Mouse (Mus musculus) left cerebral cortex, adult 2 months (tissue): ENCODE data around the gene P2ry4. TPM values are rescaled to one million over a fixed set of nuclear protein-coding genes. Genes with fewer than 3 reads are reported as not detected.

Experiments used
- DNase-seq, 2 experiments: peaks; one replicate each; pipeline ENCODE4 v3.0.0; 2021 to 2022; ENCODE audit warnings: low spot score in 2 of 2, mixed read lengths in 1 of 2; ENCODE audit errors: extremely low spot score in 1 of 2
- H3K27ac ChIP-seq: fragments of 200-600 bp; 2 replicates; pipeline ENCODE4 v1.8.1; 2022
- H3K4me3 ChIP-seq: fragments of 200-600 bp; 2 replicates; pipeline ENCODE4 v1.8.1; 2022
- CTCF ChIP-seq: fragments of 200-600 bp; IDR thresholded peaks from 2 replicates; pipeline ENCODE4 v1.8.1; 2022; ENCODE audit warnings: antibody characterized with exemption, mild to moderate bottlenecking, moderate library complexity
- intact Hi-C: fragments of 180-260 bp; cut with DNase I; formaldehyde crosslinking; loops from one replicate; pipeline ENCODE4 v1.15.1; 2025
- total RNA-seq, 2 experiments: library from RNA; stranded (reverse); gene quantifications; 2 replicates each; pipeline ENCODE4 v1.2.3; 2021

P2ry4 gene
- total RNA-seq, 2 experiments from 2014 or later: not detected

- no peak within 1 kb of the TSS for H3K27ac ChIP-seq
- no peak within 1 kb of the TSS for H3K4me3 ChIP-seq
- no peak for DNase-seq
- TF ChIP-seq CTCF: no peak
- intact Hi-C loops: no loop called here
Measured at GRCm38 (mm10) chrX:100571951-100572350, 22.7 kb downstream of the P2ry4 start, which contains the start of gene Awat1. Awat1 (plus strand) TSS chrX:100572251.

GRCm38 (mm10) chrX:100565696-100566095 is 29.0 kb downstream of the P2ry4 start:
- H3K4me3 ChIP-seq: no peak overlapping the region
- TF ChIP-seq CTCF: no peak
- no peak overlapping the region for H3K27ac ChIP-seq
- intact Hi-C loops: no loop called here
- DNase-seq: no peak

GRCm38 (mm10) chrX:100556026-100556425 is 38.6 kb downstream of the P2ry4 start:
- DNase-seq: no peak
- intact Hi-C loops: no loop called here
- H3K4me3 ChIP-seq: no peak overlapping the region
- H3K27ac ChIP-seq: no peak overlapping the region
- TF ChIP-seq CTCF: no peak

Other genes starting within 250 kb of the P2ry4 start
- not detected for gene Otud6a, start 165.9 kb downstream of the P2ry4 start, total RNA-seq
- gene Awat2, start 152.2 kb downstream of the P2ry4 start, total RNA-seq: not detected
- gene Igbp1, start 100.6 kb downstream of the P2ry4 start, total RNA-seq: 10 to 100 TPM; 37.9 to 43.1 TPM
- 1 to 10 TPM in 1 of 2 experiments, under 1 TPM in 1; 0.35 to 1.1 TPM for gene Dgat2l6, start 70.0 kb downstream of the P2ry4 start, total RNA-seq
- gene Awat1, start 22.6 kb downstream of the P2ry4 start, total RNA-seq: not detected
- 1 to 10 TPM in 1 of 2 experiments, under 1 TPM in 1; 0.75 to 3.1 TPM for gene Arr3, start 10.6 kb upstream of the P2ry4 start, total RNA-seq
- gene Kif4, start 30.9 kb upstream of the P2ry4 start, total RNA-seq: 1 to 10 TPM in 1 of 2 experiments, under 1 TPM in 1; 0.91 to 1.1 TPM
- gene Pdzd11, start 31.7 kb upstream of the P2ry4 start, total RNA-seq: 10 to 100 TPM; 35.8 to 43.8 TPM
- gene Gdpd2, start 135.0 kb upstream of the P2ry4 start, total RNA-seq: 10 to 100 TPM in 1 of 2 experiments, 1 to 10 TPM in 1; 5.6 to 12.1 TPM
- 100 to 1,000 TPM; 134 to 143 TPM for gene Dlg3, start 172.9 kb upstream of the P2ry4 start, total RNA-seq